Mouse (Mus musculus): ENCODE results near the gene Cdkal1. TPM values are rescaled to one million over a fixed set of nuclear protein-coding genes. Genes with fewer than 3 reads are reported as not detected.

The Cdkal1 gene
- polyA plus RNA-seq, 1 experiment = 10.3 TPM

DNA sequence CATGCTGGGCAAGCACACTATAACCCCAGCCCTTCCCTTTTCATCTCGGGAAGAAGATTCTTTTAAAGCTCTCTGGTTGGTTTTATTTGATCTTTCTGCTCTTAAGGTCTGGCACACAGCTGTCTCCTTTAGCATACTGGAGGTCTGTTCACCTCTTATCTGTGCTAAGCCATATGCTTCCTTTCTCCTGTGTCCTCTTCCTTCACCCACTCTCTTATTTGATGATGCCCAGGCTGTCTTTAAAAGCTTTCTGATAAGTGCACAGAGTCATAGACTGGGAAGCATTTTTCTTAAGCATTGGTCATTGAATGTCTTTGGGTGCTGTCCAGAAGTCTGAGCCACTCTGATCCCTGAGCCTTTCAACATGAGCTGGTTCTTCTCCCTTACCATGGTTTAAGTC is 397.1 kb downstream of the Cdkal1 start:
- Histone ChIP-seq H3K4me3 (replicated peaks; ENCODE audit: insufficient read depth, low read depth, low read length) (no peak overlapping the region), H3K4me1 (ENCODE audit: control insufficient read depth, insufficient read depth, low read length) (no peaks in the 10 kb centered on the region), H3K27me3 (ENCODE audit: control insufficient read depth, insufficient read depth, low read length) (no peaks in the 10 kb centered on the region), H3K27ac (ENCODE audit: insufficient read depth, low read length) (no peak overlapping the region)
- DNase-seq = no peak
- TF ChIP-seq POLR2A (IDR thresholded peaks at IDR 0.05; ENCODE audit: borderline replicate concordance, insufficient read depth, low read length) (no peak), CTCF (IDR thresholded peaks at IDR 0.05; ENCODE audit: borderline replicate concordance, insufficient read depth, low read depth, low read length) (no peak)
- 77% methylated on average over 1 of the region's 1 CpGs for WGBS

DNA sequence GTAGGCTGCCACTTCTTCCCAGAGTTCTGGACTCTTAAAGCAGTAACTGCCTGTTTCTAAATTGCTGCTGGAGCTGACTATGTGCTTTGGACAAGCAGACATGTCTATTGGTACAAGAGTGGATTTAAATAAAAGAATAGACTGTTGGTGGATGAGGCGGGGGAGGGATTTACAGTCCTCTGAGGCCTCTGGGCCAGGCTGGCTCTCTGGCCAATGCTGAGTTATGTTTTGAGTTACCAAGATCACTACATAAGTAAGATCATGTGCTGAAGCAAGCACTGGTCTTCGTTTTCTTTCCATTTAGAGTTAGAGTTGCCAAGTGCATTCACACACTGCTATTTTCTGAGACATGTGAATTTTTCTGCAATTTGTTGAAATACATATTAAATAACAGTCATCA is 418.4 kb downstream of the Cdkal1 start:
- Histone ChIP-seq H3K27ac (ENCODE audit: insufficient read depth, low read length) (no peak overlapping the region), H3K4me3 (replicated peaks; ENCODE audit: insufficient read depth, low read depth, low read length) (no peak overlapping the region), H3K27me3 (ENCODE audit: control insufficient read depth, insufficient read depth, low read length) (no peaks in the 10 kb centered on the region), H3K4me1 (ENCODE audit: control insufficient read depth, insufficient read depth, low read length) (no peaks in the 10 kb centered on the region)
- WGBS = 90% methylated on average over 2 of the region's 2 CpGs
- no peak for TF ChIP-seq CTCF (IDR thresholded peaks at IDR 0.05; ENCODE audit: borderline replicate concordance, insufficient read depth, low read depth, low read length)
- no peak for TF ChIP-seq POLR2A (IDR thresholded peaks at IDR 0.05; ENCODE audit: borderline replicate concordance, insufficient read depth, low read length)
- no peak for DNase-seq

DNA sequence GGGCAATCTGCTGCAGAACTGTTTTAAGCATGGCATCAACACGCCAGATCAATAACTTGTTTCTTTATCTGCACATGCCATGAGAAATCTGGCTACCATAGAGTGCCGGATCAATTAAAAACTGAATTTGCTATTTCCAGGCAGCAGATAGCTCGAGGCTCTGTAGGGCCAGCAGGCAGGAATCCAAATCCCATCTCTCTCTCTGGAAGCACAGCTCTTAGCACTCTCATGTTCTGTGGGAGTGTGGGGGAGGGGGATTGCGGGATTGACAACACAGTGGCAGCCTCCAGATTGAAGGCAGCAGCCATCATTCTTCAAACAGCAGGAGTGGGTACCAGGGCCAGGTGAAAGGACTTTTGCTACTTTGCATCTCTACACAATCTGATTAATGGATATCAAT is 420.7 kb downstream of the Cdkal1 start:
- TF ChIP-seq POLR2A (IDR thresholded peaks at IDR 0.05; ENCODE audit: borderline replicate concordance, insufficient read depth, low read length) (no peak), CTCF (IDR thresholded peaks at IDR 0.05; ENCODE audit: borderline replicate concordance, insufficient read depth, low read depth, low read length) (no peak)
- Histone ChIP-seq H3K27ac (ENCODE audit: insufficient read depth, low read length) (no peak overlapping the region), H3K27me3 (ENCODE audit: control insufficient read depth, insufficient read depth, low read length) (no peaks in the 10 kb centered on the region), H3K4me3 (replicated peaks; ENCODE audit: insufficient read depth, low read depth, low read length) (no peak overlapping the region), H3K4me1 (ENCODE audit: control insufficient read depth, insufficient read depth, low read length) (no peaks in the 10 kb centered on the region)
- no peak for DNase-seq
- 54% methylated on average over 4 of the region's 4 CpGs for WGBS

DNA sequence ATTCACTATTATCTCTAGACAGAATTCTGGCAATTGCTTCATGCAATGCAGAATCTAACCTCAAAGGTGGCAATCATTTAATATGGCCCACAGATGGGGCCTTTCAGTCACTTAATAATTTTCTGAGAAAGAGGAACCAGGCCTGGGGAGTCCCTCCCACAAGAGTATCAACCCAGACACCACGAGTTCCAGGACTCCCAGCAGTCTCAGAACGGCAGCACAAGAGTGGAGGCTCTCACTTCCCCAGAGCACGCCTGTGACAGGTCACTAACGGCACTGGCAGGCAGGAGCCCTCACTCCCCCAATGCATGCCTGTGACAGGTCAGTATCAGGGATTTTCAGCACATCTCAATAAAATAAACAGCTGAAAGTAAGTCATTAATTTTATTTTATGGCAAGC is 424.6 kb downstream of the Cdkal1 start:
- H3K4me3 ChIP-seq (replicated peaks; ENCODE audit: insufficient read depth, low read depth, low read length) = no peak overlapping the region
- no peaks in the 10 kb centered on the region for H3K27me3 ChIP-seq (ENCODE audit: control insufficient read depth, insufficient read depth, low read length)

DNA sequence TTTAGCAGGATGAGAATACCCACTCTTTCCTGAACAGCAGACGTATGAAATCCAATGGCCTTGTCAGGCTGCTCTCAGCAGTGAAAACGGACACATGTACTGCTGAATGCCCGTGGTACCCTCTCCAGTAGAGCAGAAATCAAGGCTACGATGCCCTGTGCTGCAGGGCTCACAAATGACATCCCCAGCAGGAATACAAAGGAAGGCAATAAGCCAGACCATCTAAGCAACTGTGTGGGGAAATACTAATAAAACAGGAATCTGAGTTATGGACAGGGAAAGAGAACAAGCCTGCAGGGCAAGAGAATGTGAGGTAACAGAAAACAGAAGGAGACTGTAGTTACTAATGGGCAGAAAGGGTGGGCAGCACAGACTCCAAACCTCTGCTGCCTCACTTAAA is 425.6 kb downstream of the Cdkal1 start:
- no peak for DNase-seq
- Histone ChIP-seq H3K4me3 (replicated peaks; ENCODE audit: insufficient read depth, low read depth, low read length) (no peak overlapping the region), H3K27ac (ENCODE audit: insufficient read depth, low read length) (no peak overlapping the region), H3K27me3 (ENCODE audit: control insufficient read depth, insufficient read depth, low read length) (no peaks in the 10 kb centered on the region), H3K4me1 (ENCODE audit: control insufficient read depth, insufficient read depth, low read length) (no peaks in the 10 kb centered on the region)
- WGBS = 59% methylated on average over 4 of the region's 4 CpGs
- TF ChIP-seq CTCF (IDR thresholded peaks at IDR 0.05; ENCODE audit: borderline replicate concordance, insufficient read depth, low read depth, low read length) (no peak), POLR2A (IDR thresholded peaks at IDR 0.05; ENCODE audit: borderline replicate concordance, insufficient read depth, low read length) (no peak)

More for the DNA sequence above, 424.6 kb downstream of the Cdkal1 start:
- Histone ChIP-seq H3K27ac (ENCODE audit: insufficient read depth, low read length) (no peak overlapping the region), H3K4me1 (ENCODE audit: control insufficient read depth, insufficient read depth, low read length) (no peaks in the 10 kb centered on the region)
- TF ChIP-seq POLR2A (IDR thresholded peaks at IDR 0.05; ENCODE audit: borderline replicate concordance, insufficient read depth, low read length) (no peak), CTCF (IDR thresholded peaks at IDR 0.05; ENCODE audit: borderline replicate concordance, insufficient read depth, low read depth, low read length) (no peak)
- 60% methylated on average over 4 of the region's 4 CpGs for WGBS
- no peak for DNase-seq

DNA sequence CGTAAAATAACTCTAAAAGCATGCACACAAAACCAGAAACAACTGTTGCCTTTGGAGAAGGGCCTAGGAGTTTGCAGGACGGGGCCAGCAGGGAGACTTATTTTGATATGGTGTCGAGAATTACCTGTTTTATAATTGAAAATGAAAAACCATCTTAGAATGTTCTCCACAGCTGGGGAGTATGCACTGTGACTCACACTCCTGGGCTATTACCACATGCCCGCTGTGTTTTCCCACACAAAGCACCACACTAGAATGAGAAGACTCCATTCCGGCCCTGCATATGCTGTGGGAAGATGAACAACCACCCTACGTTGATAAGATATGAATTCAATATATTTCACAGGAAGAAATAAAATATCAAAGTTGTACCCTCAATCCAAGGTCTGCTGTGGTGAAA is 426.3 kb downstream of the Cdkal1 start:
- H3K4me3 ChIP-seq (replicated peaks; ENCODE audit: insufficient read depth, low read depth, low read length) = no peak overlapping the region
- TF ChIP-seq POLR2A (IDR thresholded peaks at IDR 0.05; ENCODE audit: borderline replicate concordance, insufficient read depth, low read length) (no peak), CTCF (IDR thresholded peaks at IDR 0.05; ENCODE audit: borderline replicate concordance, insufficient read depth, low read depth, low read length) (no peak)
- WGBS = over 99% methylated on average over 6 of the region's 6 CpGs
- no peak overlapping the region for H3K27ac ChIP-seq (ENCODE audit: insufficient read depth, low read length)
- no peak for DNase-seq
- H3K27me3 ChIP-seq (ENCODE audit: control insufficient read depth, insufficient read depth, low read length) = no peaks in the 10 kb centered on the region
- H3K4me1 ChIP-seq (ENCODE audit: control insufficient read depth, insufficient read depth, low read length) = no peaks in the 10 kb centered on the region

DNA sequence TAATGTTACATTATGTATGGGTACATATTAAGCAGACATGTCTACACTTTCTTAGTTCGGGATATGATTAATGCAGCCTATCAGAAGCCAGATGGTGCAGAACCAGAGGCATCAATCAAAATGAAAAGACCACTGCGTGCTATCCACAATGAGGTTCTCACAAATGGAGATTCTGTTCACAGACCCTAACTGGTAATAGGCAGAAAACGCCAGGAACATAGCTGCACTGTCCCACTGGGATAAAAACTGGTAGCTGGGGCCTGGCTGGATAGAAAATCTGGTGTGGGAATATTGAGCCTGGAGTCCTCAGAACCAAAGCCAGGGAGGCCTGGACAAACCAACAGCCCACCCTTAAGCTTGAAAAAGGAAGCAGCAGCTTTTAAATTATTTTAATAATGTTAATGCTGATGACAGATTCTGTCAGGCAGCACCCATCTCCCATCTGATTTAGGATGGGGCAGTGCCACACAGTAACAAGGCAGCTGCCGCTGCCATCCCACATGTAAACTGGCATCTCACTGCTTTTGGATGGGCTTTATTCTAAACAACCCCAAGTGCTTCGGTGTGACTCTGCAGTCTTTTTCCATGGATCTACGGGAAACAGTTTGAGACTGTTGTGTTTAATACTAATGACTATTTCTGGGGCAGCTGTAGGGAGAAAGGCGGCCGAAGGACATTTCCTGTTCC is 438.9 kb downstream of the Cdkal1 start:
- no peak overlapping the region for H3K27ac ChIP-seq (ENCODE audit: insufficient read depth, low read length)
- peaks cover 4% of the 10 kb centered on the region; the same call in 1 of the 2 replicates for H3K4me1 ChIP-seq (ENCODE audit: control insufficient read depth, insufficient read depth, low read length)
- H3K27me3 ChIP-seq (ENCODE audit: control insufficient read depth, insufficient read depth, low read length) = no peaks in the 10 kb centered on the region
- WGBS = 67% methylated on average over 8 of the region's 8 CpGs
- TF ChIP-seq POLR2A (IDR thresholded peaks at IDR 0.05; ENCODE audit: borderline replicate concordance, insufficient read depth, low read length) (no peak), CTCF (IDR thresholded peaks at IDR 0.05; ENCODE audit: borderline replicate concordance, insufficient read depth, low read depth, low read length) (no peak)
- no peak for DNase-seq
- H3K4me3 ChIP-seq (replicated peaks; ENCODE audit: insufficient read depth, low read depth, low read length) = no peak overlapping the region

DNA sequence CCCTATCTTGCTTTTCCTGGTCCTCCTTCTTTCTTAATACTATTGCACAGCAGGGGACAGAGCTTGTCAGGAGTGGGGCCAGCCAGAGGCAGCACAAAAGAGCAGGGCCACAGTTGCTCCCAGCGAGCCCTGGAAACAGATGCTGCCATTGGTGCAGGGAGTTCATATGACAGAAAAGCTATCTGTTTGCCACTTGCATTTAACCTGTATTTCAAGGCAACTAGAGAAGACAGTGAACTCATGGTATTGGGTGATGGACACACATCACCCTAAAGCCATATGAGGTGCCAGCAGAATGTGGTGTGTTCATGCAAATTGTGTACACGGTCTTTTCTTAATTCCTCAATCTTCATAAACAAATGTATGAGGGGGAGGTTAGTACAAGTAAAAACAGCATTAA is 439.5 kb downstream of the Cdkal1 start:
- H3K27ac ChIP-seq (ENCODE audit: insufficient read depth, low read length) = no peak overlapping the region
- WGBS = 66% methylated on average over 2 of the region's 2 CpGs
- no peak for TF ChIP-seq POLR2A (IDR thresholded peaks at IDR 0.05; ENCODE audit: borderline replicate concordance, insufficient read depth, low read length)
- no peak for TF ChIP-seq CTCF (IDR thresholded peaks at IDR 0.05; ENCODE audit: borderline replicate concordance, insufficient read depth, low read depth, low read length)
- peaks cover 4% of the 10 kb centered on the region; the same call in 1 of the 2 replicates for H3K4me1 ChIP-seq (ENCODE audit: control insufficient read depth, insufficient read depth, low read length)
- H3K27me3 ChIP-seq (ENCODE audit: control insufficient read depth, insufficient read depth, low read length) = no peaks in the 10 kb centered on the region
- no peak for DNase-seq
- no peak overlapping the region for H3K4me3 ChIP-seq (replicated peaks; ENCODE audit: insufficient read depth, low read depth, low read length)
